Mouse (Mus musculus) bone marrow, adult 2 months (tissue): ENCODE data around the gene Gm38431.

Source experiments
- CTCF ChIP-seq: fragments of 200-500 bp; IDR thresholded peaks from 2 replicates; pipeline ENCODE4 v1.5.1; 2011; ENCODE audit warnings: low read length, control low read depth; ENCODE audit not compliant: control insufficient read depth, insufficient read depth
- POLR2A ChIP-seq: fragments of 200-500 bp; IDR thresholded peaks from 2 replicates; pipeline ENCODE4 v1.6.1; 2011; ENCODE audit warnings: low read depth, mild to moderate bottlenecking, control low read depth, low read length, borderline replicate concordance; ENCODE audit not compliant: control insufficient read depth

GRCm38 (mm10) chr9:21073044-21073840 is 18.6 kb downstream of the Gm38431 start, which contains the start of the genes Gm49373 and Fdx1l:
- no peak for TF ChIP-seq CTCF
- TF ChIP-seq POLR2A: peak; percentile 68; the same call in 1 of the 2 replicates
